Mouse (Mus musculus): Measurements from ENCODE around the gene Slc35c2. TPM values are rescaled to one million over a fixed set of nuclear protein-coding genes. Genes with fewer than 3 reads are reported as not detected.
A peak's percentile ranks its signal among the peaks of the same experiment; 100 is the strongest.

The Slc35c2 gene
- total and polyA plus RNA-seq, 2 experiments, result 13.5 to 52.1 TPM

- no peaks in the 10 kb centered on the region for H3K27me3 ChIP-seq (ENCODE audit: control insufficient read depth, insufficient read depth, low read length)
- no peak overlapping the region for H3K27ac ChIP-seq (replicated peaks; ENCODE audit: insufficient read depth, low read depth, low read length)
- no peak for TF ChIP-seq CTCF (IDR thresholded peaks at IDR 0.05; ENCODE audit: low read depth, low read length)
- no peak for TF ChIP-seq POLR2A (IDR thresholded peaks at IDR 0.05; ENCODE audit: extremely low read depth, insufficient read depth, low read length)
- peaks cover 1% of the 10 kb centered on the region; the same call in 1 of the 2 replicates for H3K4me1 ChIP-seq (ENCODE audit: control insufficient read depth, insufficient read depth, low read length)
- WGBS, result 91% methylated on average over 13 of the region's 13 CpGs
- no peak for DNase-seq (ENCODE audit: extremely low read depth, low read depth, low spot score)
- H3K9ac ChIP-seq (ENCODE audit: low read depth, low read length), result no peak overlapping the region
- no peak overlapping the region for H3K4me3 ChIP-seq (ENCODE audit: insufficient read depth, low read depth, low read length)
- H3K79me2 ChIP-seq (ENCODE audit: control insufficient read depth, insufficient read depth, low read length), result no peaks in the 10 kb centered on the region
- H3K36me3 ChIP-seq (ENCODE audit: control insufficient read depth, insufficient read depth, low read length), result no peaks in the 10 kb centered on the region; the same call in 1 of the 2 replicates
Observed at GRCm38 (mm10) chr2:165310818-165311425, 23.3 kb upstream of the Slc35c2 start.

- no peak overlapping the region for H3K27ac ChIP-seq (replicated peaks; ENCODE audit: insufficient read depth, low read depth, low read length)
- H3K4me3 ChIP-seq (ENCODE audit: insufficient read depth, low read depth, low read length), result no peak overlapping the region
- 95% methylated on average over 6 of the region's 6 CpGs for WGBS
- TF ChIP-seq POLR2A (IDR thresholded peaks at IDR 0.05; ENCODE audit: extremely low read depth, insufficient read depth, low read length), result no peak
- TF ChIP-seq CTCF (IDR thresholded peaks at IDR 0.05; ENCODE audit: low read depth, low read length), result no peak
- H3K79me2 ChIP-seq (ENCODE audit: control insufficient read depth, insufficient read depth, low read length), result no peaks in the 10 kb centered on the region
- H3K27me3 ChIP-seq (ENCODE audit: control insufficient read depth, insufficient read depth, low read length), result no peaks in the 10 kb centered on the region
- H3K4me1 ChIP-seq (ENCODE audit: control insufficient read depth, insufficient read depth, low read length), result peaks cover 17% of the 10 kb centered on the region
- H3K9ac ChIP-seq (ENCODE audit: low read depth, low read length), result no peak overlapping the region
- no peaks in the 10 kb centered on the region; the same call in 1 of the 2 replicates for H3K36me3 ChIP-seq (ENCODE audit: control insufficient read depth, insufficient read depth, low read length)
- DNase-seq (ENCODE audit: extremely low read depth, low read depth, low spot score), result no peak
Observed at GRCm38 (mm10) chr2:165307801-165308200, 20.1 kb upstream of the Slc35c2 start.

- H3K4me3 ChIP-seq (ENCODE audit: insufficient read depth, low read depth, low read length), result no peak overlapping the region
- peaks cover 17% of the 10 kb centered on the region for H3K4me1 ChIP-seq (ENCODE audit: control insufficient read depth, insufficient read depth, low read length)
- H3K27ac ChIP-seq (replicated peaks; ENCODE audit: insufficient read depth, low read depth, low read length), result 0 out of 2 replicates have a peak overlapping the region, but pooled peaks have one; percentile 2
- no peak overlapping the region for H3K9ac ChIP-seq (ENCODE audit: low read depth, low read length)
- no peaks in the 10 kb centered on the region for H3K79me2 ChIP-seq (ENCODE audit: control insufficient read depth, insufficient read depth, low read length)
- 29% methylated on average over 8 of the region's 8 CpGs for WGBS
- H3K27me3 ChIP-seq (ENCODE audit: control insufficient read depth, insufficient read depth, low read length), result no peaks in the 10 kb centered on the region
- DNase-seq (ENCODE audit: extremely low read depth, low read depth, low spot score), result peak; percentile 79
- no peaks in the 10 kb centered on the region; the same call in 1 of the 2 replicates for H3K36me3 ChIP-seq (ENCODE audit: control insufficient read depth, insufficient read depth, low read length)
- TF ChIP-seq POLR2A (IDR thresholded peaks at IDR 0.05; ENCODE audit: extremely low read depth, insufficient read depth, low read length), result no peak
- no peak for TF ChIP-seq CTCF (IDR thresholded peaks at IDR 0.05; ENCODE audit: low read depth, low read length)
Observed at GRCm38 (mm10) chr2:165305438-165305837, 17.8 kb upstream of the Slc35c2 start.

GRCm38 (mm10) chr2:165304819-165305218 is 17.1 kb upstream of the Slc35c2 start:
- Histone ChIP-seq H3K9ac (ENCODE audit: low read depth, low read length) (peak overlapping the region; percentile 3; the same call in 1 of the 2 replicates), H3K79me2 (ENCODE audit: control insufficient read depth, insufficient read depth, low read length) (no peaks in the 10 kb centered on the region), H3K4me3 (ENCODE audit: insufficient read depth, low read depth, low read length) (no peak overlapping the region), H3K4me1 (ENCODE audit: control insufficient read depth, insufficient read depth, low read length) (peaks cover 17% of the 10 kb centered on the region), H3K36me3 (ENCODE audit: control insufficient read depth, insufficient read depth, low read length) (no peaks in the 10 kb centered on the region; the same call in 1 of the 2 replicates), H3K27ac (replicated peaks; ENCODE audit: insufficient read depth, low read depth, low read length) (no peak overlapping the region), H3K27me3 (ENCODE audit: control insufficient read depth, insufficient read depth, low read length) (no peaks in the 10 kb centered on the region)
- 33% methylated on average over 19 of the region's 19 CpGs for WGBS
- DNase-seq (ENCODE audit: extremely low read depth, low read depth, low spot score), result peak; percentile 29
- TF ChIP-seq CTCF (IDR thresholded peaks at IDR 0.05; ENCODE audit: low read depth, low read length) (no peak), POLR2A (IDR thresholded peaks at IDR 0.05; ENCODE audit: extremely low read depth, insufficient read depth, low read length) (no peak)

- no peak for DNase-seq (ENCODE audit: extremely low read depth, low read depth, low spot score)
- H3K36me3 ChIP-seq (ENCODE audit: control insufficient read depth, insufficient read depth, low read length), result no peaks in the 10 kb centered on the region
- H3K4me3 ChIP-seq (ENCODE audit: insufficient read depth, low read depth, low read length), result no peak overlapping the region
- 92% methylated on average over 6 of the region's 6 CpGs for WGBS
- H3K79me2 ChIP-seq (ENCODE audit: control insufficient read depth, insufficient read depth, low read length), result no peaks in the 10 kb centered on the region
- TF ChIP-seq CTCF (IDR thresholded peaks at IDR 0.05; ENCODE audit: low read depth, low read length) (no peak), POLR2A (IDR thresholded peaks at IDR 0.05; ENCODE audit: extremely low read depth, insufficient read depth, low read length) (no peak)
- H3K9ac ChIP-seq (ENCODE audit: low read depth, low read length), result no peak overlapping the region
- no peaks in the 10 kb centered on the region for H3K27me3 ChIP-seq (ENCODE audit: control insufficient read depth, insufficient read depth, low read length)
- no peak overlapping the region for H3K27ac ChIP-seq (replicated peaks; ENCODE audit: insufficient read depth, low read depth, low read length)
- H3K4me1 ChIP-seq (ENCODE audit: control insufficient read depth, insufficient read depth, low read length), result peaks cover 17% of the 10 kb centered on the region
Observed at GRCm38 (mm10) chr2:165303354-165304012, 15.8 kb upstream of the Slc35c2 start.

- 91% methylated on average over 3 of the region's 3 CpGs for WGBS
Observed at GRCm38 (mm10) chr2:165301409-165301808, 13.7 kb upstream of the Slc35c2 start.

More at GRCm38 (mm10) chr2:165301409-165301808, 13.7 kb upstream of the Slc35c2 start:
- no peak for DNase-seq (ENCODE audit: extremely low read depth, low read depth, low spot score)
- Histone ChIP-seq H3K36me3 (ENCODE audit: control insufficient read depth, insufficient read depth, low read length) (no peaks in the 10 kb centered on the region; the same call in 1 of the 2 replicates), H3K9ac (ENCODE audit: low read depth, low read length) (no peak overlapping the region), H3K4me3 (ENCODE audit: insufficient read depth, low read depth, low read length) (no peak overlapping the region), H3K27me3 (ENCODE audit: control insufficient read depth, insufficient read depth, low read length) (no peaks in the 10 kb centered on the region), H3K4me1 (ENCODE audit: control insufficient read depth, insufficient read depth, low read length) (peaks cover 17% of the 10 kb centered on the region), H3K27ac (replicated peaks; ENCODE audit: insufficient read depth, low read depth, low read length) (no peak overlapping the region), H3K79me2 (ENCODE audit: control insufficient read depth, insufficient read depth, low read length) (no peaks in the 10 kb centered on the region)
- no peak for TF ChIP-seq POLR2A (IDR thresholded peaks at IDR 0.05; ENCODE audit: extremely low read depth, insufficient read depth, low read length)
- TF ChIP-seq CTCF (IDR thresholded peaks at IDR 0.05; ENCODE audit: low read depth, low read length), result no peak

All from liver, adult 2 months (tissue).